Mouse (Mus musculus) megakaryocyte, adult 5-6 weeks (primary cell): ENCODE measurements around the gene Rims4. TPM values are rescaled to one million over a fixed set of nuclear protein-coding genes. Genes with fewer than 3 reads are reported as not detected.

ENCODE experiments used
- total RNA-seq, 2 experiments: library from RNA; stranded (forward) in 1 of 2; stranded (reverse) in 1 of 2; fragments of 153-499, 151-499 nt in 1 of 2; fragments of 221-1000, 200-1000 nt in 1 of 2; gene quantifications; 2 replicates each; pipeline versions ENCODE4 v1.2.3 to v1.2.4; 2015 to 2017

Rims4 gene
- total RNA-seq, 2 experiments from 2014 or later: not detected

Other genes with a start within 250 kb of the Rims4 start
- gene Ada, start 168.4 kb downstream of the Rims4 start, total RNA-seq (2015): 3.7 and 5.3 TPM in 2 replicates
- 6.1 and 7.6 TPM in 2 replicates for gene Ada, start 168.4 kb downstream of the Rims4 start, total RNA-seq (2017)
- gene Ccn5, start 97.8 kb downstream of the Rims4 start, total RNA-seq (2015): 0.27 TPM in 1 of 2 replicates, not detected in the other
- gene Ccn5, start 97.8 kb downstream of the Rims4 start, total RNA-seq (2017): 0.59 and 1.5 TPM in 2 replicates
- not detected in 2 replicates for gene Kcnk15, start 65.0 kb downstream of the Rims4 start, total RNA-seq (2015)
- not detected in 2 replicates for gene Kcnk15, start 65.0 kb downstream of the Rims4 start, total RNA-seq (2017)
- 176 and 197 TPM in 2 replicates for gene Ywhab, start 76.3 kb upstream of the Rims4 start, total RNA-seq (2015)
- 73.5 and 93.5 TPM in 2 replicates for gene Ywhab, start 76.3 kb upstream of the Rims4 start, total RNA-seq (2017)
- gene Pabpc1l, start 106.8 kb upstream of the Rims4 start, total RNA-seq (2015): 12.9 and 19.1 TPM in 2 replicates
- 2.5 and 4.8 TPM in 2 replicates for gene Pabpc1l, start 106.8 kb upstream of the Rims4 start, total RNA-seq (2017)
- gene Stk4, start 151.6 kb upstream of the Rims4 start, total RNA-seq (2015): 227 and 248 TPM in 2 replicates
- gene Stk4, start 151.6 kb upstream of the Rims4 start, total RNA-seq (2017): 185 and 193 TPM in 2 replicates
- gene Tomm34, start 152.5 kb upstream of the Rims4 start, total RNA-seq (2015): 45.3 and 49.1 TPM in 2 replicates
- 48.3 and 49.8 TPM in 2 replicates for gene Tomm34, start 152.5 kb upstream of the Rims4 start, total RNA-seq (2017)